Mouse (Mus musculus): ENCODE data around the gene Gm28374.

DNA sequence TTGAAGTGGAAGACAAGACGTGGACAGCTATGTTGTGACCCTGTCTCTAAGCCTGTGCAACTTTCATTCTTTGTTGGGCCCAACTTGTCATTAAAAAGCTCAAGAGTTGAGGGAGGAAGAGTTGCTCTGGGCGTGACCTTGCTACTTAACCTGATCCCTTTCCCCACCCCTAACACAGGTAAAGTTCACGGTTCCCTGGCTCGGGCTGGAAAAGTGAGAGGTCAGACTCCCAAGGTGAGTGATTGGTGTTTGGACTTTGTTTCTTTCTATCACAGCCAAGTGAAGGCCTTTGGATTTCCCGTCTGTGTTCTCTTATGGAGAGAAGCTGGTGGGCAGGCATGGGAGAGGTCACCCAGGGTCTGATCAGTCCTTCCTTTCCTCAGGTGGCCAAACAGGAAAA lies 23.1 kb downstream of the Gm28374 start:
- TF ChIP-seq POLR2A (IDR thresholded peaks at IDR 0.05; ENCODE audit: borderline replicate concordance, low read depth, low read length) (no peak), CTCF (IDR thresholded peaks at IDR 0.05; ENCODE audit: low read depth, low read length) (no peak)

Measured in bone marrow macrophage, adult 2 months (primary cell).